Mouse (Mus musculus) cerebellum, adult 11 months (tissue): ENCODE data around the gene Pdzd2.

ENCODE experiments used
- DNase-seq: peaks from one replicate; pipeline ENCODE4 v3.0.0; 2022

Pdzd2 gene

GRCm38 (mm10) chr15:12517314-12517813, 222.4 kb downstream of the Pdzd2 start:
- DNase-seq: no peak

GRCm38 (mm10) chr15:12515272-12515844, 224.4 kb downstream of the Pdzd2 start:
- no peak for DNase-seq

GRCm38 (mm10) chr15:12513526-12513925, 226.2 kb downstream of the Pdzd2 start:
- DNase-seq: no peak

DNA sequence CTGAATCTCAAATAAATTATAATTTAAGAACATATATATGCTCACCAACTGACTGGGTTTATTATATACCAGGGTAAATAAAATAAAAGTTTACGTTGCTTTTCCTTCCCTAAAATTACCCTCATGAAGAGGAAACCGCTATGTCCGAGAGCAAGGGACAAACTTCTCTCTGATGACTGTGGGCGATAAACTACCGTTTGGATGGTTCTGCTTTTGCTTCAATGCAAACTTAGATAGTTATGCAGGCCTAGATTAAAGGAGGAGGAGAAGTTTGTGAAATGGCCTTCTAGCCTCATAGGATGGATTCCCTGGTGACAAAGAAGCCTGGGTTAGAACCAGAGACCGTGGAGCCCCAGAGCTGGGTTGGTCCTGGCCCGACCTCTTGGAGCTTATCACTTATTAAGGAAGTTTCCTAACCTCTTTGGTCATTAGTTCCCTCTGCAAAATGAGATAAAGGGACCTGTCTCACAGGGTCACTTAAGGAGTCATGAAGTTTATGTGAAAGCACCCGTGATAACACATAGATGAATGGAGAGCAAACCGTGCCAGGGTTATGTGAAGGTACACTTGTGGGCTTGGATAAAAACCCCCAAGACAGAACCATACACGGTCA, 230.9 kb downstream of the Pdzd2 start:
- no peak for DNase-seq

DNA sequence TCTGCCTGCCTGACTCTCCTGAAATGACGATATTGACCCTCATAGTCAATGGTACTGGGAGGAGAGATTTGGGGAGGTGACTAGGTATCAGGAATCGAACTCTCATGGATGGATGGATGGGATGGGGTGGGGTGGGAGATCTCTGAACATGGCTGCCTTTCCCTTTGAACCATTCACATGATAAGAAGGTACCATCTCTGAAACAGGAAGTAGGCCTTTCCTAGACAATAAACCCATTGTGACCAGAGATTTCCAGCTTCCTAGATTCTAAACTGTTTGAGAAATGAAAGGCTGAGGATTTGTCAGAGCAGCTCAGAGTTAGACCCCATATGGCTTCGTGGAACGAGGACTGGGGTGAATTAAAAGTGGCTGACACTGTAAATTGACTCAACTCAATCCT, 232.2 kb downstream of the Pdzd2 start:
- no peak for DNase-seq

DNA sequence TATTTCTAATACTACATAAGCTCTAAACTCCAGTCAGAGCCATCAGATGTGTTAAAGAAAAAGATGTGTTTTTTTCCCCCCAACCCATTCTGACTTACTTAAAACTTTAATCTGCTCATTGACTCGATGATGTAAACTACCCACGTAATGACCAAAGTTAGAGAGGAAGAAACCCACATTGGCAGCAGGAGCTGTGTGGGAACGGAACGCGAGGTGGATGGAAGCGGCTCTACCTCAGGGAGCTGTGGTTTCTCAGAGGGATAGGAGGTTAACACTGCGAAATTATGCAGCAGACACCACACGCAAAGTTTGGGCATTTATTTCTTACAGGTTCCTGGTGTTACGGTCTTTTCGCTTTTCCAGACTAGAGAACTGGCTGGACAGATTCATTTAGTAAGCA, 233.2 kb downstream of the Pdzd2 start:
- DNase-seq: no peak

DNA sequence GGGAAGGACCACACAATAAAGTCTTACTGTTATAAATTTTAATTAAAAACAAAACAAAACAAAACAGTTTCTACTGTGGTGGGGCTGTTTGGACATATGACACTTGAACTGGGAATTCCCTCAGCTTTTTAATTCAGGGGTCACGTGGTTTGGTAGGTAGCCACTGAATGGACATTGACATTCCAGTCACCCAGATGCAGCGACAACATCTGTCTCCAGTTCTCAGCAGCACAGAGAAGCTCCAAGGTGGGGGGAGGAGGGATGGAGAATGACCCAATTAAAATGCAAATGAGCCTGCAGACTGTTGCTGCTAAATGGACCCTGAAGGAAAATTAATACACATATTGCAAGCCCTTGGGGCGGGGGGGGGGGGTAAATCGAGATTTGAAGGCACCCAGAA, 233.6 kb downstream of the Pdzd2 start:
- no peak for DNase-seq

- no peak for DNase-seq
Measured at GRCm38 (mm10) chr15:12505556-12505955, 234.2 kb downstream of the Pdzd2 start.

GRCm38 (mm10) chr15:12503907-12504306, 235.8 kb downstream of the Pdzd2 start:
- DNase-seq: no peak

DNA sequence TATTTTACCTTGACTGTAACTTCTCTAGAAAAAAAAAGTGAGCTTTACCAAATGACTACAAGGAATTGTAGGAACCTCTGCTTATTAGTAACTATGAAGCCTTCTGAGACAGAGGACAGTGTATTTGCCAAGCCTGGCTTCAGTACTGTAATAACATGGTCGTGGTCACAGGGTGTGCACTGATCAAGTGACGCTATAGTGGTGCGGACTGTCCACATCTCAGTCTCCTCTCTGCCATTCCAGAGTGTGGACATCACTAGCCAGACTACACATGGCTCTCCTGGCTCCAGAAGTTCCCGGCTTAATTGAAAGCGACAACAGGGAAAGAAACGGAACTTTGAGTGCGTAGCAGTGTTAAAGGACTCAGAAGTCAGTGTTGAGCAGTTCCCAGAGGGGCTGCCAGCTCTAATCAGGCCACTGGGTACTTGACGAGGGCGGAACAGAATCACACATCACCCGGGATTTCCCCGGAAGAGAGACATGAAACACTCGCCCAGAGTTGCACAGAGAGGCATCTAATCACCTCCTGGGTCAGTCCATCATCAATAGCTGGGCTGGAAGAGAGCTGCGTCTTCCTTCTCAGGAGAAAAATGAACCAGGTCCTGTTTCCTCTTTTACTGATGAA, 237.7 kb downstream of the Pdzd2 start:
- DNase-seq: no peak

DNA sequence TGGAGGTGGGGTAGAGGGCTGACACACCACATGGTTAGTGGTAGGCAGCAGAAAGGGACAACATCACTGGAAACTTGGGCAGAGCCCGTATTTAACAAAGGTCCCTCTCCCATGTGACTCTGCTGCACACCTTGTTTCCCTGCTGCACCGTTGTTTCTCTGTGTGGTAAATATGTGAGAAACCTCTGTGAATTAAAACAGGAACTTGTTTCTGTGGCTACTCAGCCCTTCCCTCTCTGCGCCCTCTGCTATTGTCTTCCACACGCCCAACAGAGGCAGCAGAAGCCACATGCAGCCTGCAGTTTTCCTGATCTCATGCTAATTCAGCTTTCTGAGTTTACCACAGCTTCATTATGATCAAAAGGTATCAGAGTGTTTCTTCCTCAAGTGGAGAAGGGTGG, 239.1 kb downstream of the Pdzd2 start:
- DNase-seq: no peak

DNA sequence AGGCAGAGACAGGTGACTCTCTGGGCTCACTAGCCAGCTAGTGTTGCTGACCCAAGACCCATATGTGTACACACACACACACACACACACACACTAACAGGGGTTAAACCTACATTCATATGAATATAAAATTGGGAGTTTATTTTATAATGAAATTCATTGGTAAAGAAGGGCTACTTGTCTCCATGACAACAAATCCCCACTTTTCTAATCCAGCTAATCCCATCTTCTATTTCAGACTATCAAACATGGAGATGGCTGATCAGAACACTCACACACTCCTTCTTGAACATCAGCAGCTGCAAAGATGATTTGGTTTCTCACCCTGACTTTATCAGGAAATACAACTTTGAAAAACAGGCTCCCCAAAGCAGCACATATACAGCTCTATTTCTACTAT, 245.6 kb downstream of the Pdzd2 start:
- DNase-seq: no peak

DNA sequence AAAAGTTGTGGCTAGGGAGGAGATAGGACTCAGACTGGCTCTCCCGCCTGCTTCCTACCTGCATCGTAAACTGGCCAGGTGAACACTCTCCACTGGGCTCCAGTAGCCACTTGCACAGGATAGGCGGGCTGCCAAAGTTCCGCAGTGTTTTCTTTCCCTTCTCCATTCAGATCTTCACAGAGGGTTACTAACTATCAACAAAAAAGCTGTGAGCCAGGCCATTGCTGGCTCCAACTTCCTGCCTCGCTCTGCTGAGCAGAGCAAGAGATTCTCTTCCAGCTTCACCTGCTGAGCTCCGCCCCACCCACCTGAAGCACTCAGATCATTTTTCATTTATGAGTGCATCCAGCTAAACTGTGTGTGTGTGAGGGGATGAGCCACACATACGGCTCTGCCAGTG, 246.5 kb downstream of the Pdzd2 start:
- no peak for DNase-seq

DNA sequence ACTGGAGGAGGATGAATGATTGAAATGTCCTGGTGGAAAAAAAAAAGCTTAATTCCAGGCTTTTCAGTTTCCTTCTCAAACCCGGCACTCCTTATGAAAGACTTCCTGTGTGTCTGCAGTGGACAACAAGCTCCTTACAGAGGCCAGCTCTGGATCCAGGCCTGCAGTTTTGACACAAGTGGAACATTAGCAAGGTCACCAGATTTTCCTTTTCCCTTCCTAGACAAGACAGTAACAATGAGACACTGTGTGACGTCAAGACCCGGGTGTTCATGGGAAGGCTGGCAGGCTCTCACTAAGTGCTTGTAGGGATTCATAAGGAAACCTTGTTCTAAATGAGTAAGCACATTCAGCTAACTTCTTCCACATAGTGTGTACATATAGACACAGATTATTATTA, 248.8 kb downstream of the Pdzd2 start:
- no peak for DNase-seq

DNA sequence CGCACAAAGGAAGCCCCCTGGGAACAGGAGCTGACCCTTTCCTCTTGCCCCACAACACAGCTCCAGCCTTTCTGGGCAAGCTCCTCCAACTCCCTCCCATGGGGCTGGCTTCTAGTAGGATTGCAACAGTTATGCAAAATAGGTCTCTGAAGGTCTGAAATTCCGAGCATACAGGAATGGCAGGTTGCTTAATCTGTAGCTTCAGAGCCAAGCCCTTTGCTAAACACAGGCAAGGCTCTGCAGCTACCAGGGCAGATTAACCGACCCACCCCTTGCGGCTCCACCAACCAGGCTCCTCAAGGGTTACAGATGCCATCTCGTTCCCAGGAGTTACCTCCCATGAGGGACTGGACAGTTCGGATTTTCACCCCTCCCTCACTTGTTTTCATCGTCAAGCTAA, 249.2 kb downstream of the Pdzd2 start:
- no peak for DNase-seq

GRCm38 (mm10) chr15:12488316-12488715, 251.4 kb downstream of the Pdzd2 start:
- no peak for DNase-seq

- DNase-seq: no peak
Measured at GRCm38 (mm10) chr15:12481261-12481660, 258.5 kb downstream of the Pdzd2 start.

- DNase-seq: no peak
Measured at GRCm38 (mm10) chr15:12480369-12480768, 259.4 kb downstream of the Pdzd2 start.

DNA sequence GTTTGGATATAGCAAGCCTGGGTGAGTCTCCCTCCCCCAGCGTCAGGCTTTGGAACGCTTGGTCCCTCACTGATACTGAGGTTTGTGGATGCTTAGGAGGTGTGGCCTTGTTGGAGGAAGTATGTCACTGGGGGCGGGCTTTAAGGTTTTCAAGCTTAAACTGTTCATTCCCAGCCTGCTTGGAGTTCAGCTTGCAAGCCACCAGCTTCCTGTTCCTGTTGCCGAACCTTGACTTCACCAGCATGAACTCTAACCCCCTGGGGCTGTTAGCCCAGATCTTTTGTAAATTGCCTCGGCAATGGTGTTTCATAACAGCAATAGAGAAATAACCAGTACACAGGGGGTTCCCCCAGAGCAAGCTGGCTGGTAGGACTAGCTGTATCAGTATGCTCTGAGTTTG, 260.4 kb downstream of the Pdzd2 start:
- no peak for DNase-seq

- no peak for DNase-seq
Measured at GRCm38 (mm10) chr15:12473596-12473995, 266.1 kb downstream of the Pdzd2 start.

- DNase-seq: no peak
Measured at GRCm38 (mm10) chr15:12472646-12473045, 267.1 kb downstream of the Pdzd2 start.

GRCm38 (mm10) chr15:12470900-12471838, 268.6 kb downstream of the Pdzd2 start:
- no peak for DNase-seq

DNA sequence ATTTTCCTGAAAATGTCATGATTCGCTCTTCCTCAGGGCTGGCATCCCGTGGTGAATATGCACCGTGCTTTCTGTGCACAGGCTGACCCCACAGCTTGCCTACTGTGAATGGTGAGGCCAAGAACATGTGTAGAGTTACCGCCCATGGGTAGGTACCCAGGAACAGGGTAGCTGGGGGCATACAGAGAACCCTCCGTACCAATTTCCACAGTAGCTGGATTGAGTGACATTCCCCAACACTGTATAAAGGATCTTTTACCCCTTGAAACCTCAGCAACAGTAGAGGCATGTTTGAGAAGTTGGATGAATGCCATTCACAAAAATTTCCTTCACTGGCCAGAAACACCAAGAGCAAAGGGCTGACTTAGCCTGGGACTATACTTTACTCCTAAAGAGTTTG, 271.1 kb downstream of the Pdzd2 start:
- DNase-seq: no peak
